Mouse (Mus musculus): ENCODE data around the gene Ubl5. TPM values are rescaled to one million over a fixed set of nuclear protein-coding genes. Genes with fewer than 3 reads are reported as not detected.

The Ubl5 gene
- polyA plus RNA-seq, 1 experiment from 2014 or later: 541 TPM

- WGBS: 83% methylated on average over 8 of the region's 8 CpGs
- 0 out of 2 replicates have a peak, but pooled peaks have one; percentile 4 for ATAC-seq
These were observed 20.2 kb downstream of the Ubl5 start for GRCm38 (mm10) chr9:20662874-20663273.

GRCm38 (mm10) chr9:20663956-20664355 is 21.3 kb downstream of the Ubl5 start:
- H3K36me3 ChIP-seq: peaks cover 64% of the 10 kb centered on the region

More at GRCm38 (mm10) chr9:20662874-20663273, 20.2 kb downstream of the Ubl5 start:
- Histone ChIP-seq H3K27ac (peak overlapping the region; percentile 85), H3K4me2 (replicated peaks) (no peak overlapping the region), H3K9me3 (no peaks in the 10 kb centered on the region), H3K36me3 (peaks cover 67% of the 10 kb centered on the region), H3K27me3 (no peaks in the 10 kb centered on the region), H3K9ac (replicated peaks) (peak overlapping the region; percentile 24; the same call in 1 of the 2 replicates), H3K4me1 (replicated peaks) (peaks cover 48% of the 10 kb centered on the region), H3K4me3 (replicated peaks) (no peak overlapping the region)

DNA sequence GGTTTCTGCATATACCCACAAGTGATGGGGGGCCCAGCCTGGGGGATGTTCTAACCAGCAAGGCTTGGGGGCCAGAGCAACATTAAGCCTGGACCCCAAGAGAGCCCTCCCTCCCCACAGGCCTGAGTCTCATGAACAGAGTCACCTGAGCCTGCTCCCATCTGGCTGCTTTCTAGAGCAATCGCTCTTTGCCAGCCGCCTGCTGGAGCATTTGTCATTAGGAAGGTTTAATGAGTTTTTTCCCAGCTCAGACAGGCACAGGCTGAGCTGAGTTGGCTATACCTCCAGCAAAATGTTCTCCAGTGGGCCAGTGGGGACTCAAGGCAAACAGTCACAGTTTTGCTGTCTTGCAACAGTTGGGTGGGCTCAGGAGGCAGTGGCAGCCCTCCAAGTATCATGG is 21.7 kb downstream of the Ubl5 start:
- peaks cover 47% of the 10 kb centered on the region for H3K4me1 ChIP-seq (replicated peaks)
- WGBS: 57% methylated on average over 2 of the region's 2 CpGs
- no peak overlapping the region for H3K4me3 ChIP-seq (replicated peaks)
- H3K9ac ChIP-seq (replicated peaks): peak overlapping the region; percentile 42
- peaks cover 63% of the 10 kb centered on the region for H3K36me3 ChIP-seq
- no peaks in the 10 kb centered on the region for H3K9me3 ChIP-seq
- peak overlapping the region; percentile 85 for H3K27ac ChIP-seq
- peak; percentile 32; the same call in 1 of the 2 replicates for ATAC-seq
- no peaks in the 10 kb centered on the region for H3K27me3 ChIP-seq
- no peak overlapping the region for H3K4me2 ChIP-seq (replicated peaks)

More at GRCm38 (mm10) chr9:20663956-20664355, 21.3 kb downstream of the Ubl5 start:
- Histone ChIP-seq H3K4me1 (replicated peaks) (peaks cover 47% of the 10 kb centered on the region), H3K4me2 (replicated peaks) (no peak overlapping the region), H3K27ac (peak overlapping the region; percentile 85), H3K9me3 (no peaks in the 10 kb centered on the region), H3K9ac (replicated peaks) (peak overlapping the region; percentile 42), H3K27me3 (no peaks in the 10 kb centered on the region), H3K4me3 (replicated peaks) (no peak overlapping the region)
- 61% methylated on average over 2 of the region's 2 CpGs for WGBS
- peak; percentile 68 for ATAC-seq

GRCm38 (mm10) chr9:20664982-20665637 is 22.4 kb downstream of the Ubl5 start:
- Histone ChIP-seq H3K27ac (peak overlapping the region; percentile 85), H3K27me3 (no peaks in the 10 kb centered on the region), H3K9ac (replicated peaks) (no peak overlapping the region), H3K4me3 (replicated peaks) (no peak overlapping the region), H3K4me1 (replicated peaks) (peaks cover 47% of the 10 kb centered on the region), H3K36me3 (peaks cover 55% of the 10 kb centered on the region), H3K4me2 (replicated peaks) (no peak overlapping the region), H3K9me3 (no peaks in the 10 kb centered on the region)
- ATAC-seq: no peak
- WGBS: 78% methylated on average over 5 of the region's 5 CpGs

DNA sequence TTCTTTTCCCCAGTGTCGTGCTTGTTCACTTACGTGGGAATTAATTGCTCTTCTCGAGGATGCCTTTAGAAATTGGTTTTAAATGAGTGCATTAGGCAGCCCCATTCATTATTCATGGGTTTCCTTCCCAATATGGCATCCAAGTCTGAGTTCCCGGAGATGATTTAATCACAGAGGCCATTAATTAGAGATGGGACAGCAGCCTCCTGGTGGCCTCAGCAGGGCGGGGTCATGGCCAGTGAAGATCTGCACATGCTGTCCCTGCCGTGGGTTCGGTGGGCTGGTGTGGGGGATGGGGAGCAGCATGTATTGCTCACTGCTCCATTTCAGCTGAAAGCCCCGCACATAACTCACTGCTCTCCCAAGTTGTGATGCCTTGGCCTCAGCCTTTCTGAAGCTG is 23.2 kb downstream of the Ubl5 start:
- peaks cover 49% of the 10 kb centered on the region for H3K36me3 ChIP-seq
- H3K4me1 ChIP-seq (replicated peaks): peaks cover 47% of the 10 kb centered on the region
- no peak overlapping the region for H3K4me3 ChIP-seq (replicated peaks)
- no peak; the same call in 1 of the 2 replicates for ATAC-seq
- no peak overlapping the region for H3K4me2 ChIP-seq (replicated peaks)
- no peak overlapping the region for H3K9ac ChIP-seq (replicated peaks)
- H3K27ac ChIP-seq: peak overlapping the region; percentile 85
- H3K9me3 ChIP-seq: no peaks in the 10 kb centered on the region
- H3K27me3 ChIP-seq: no peaks in the 10 kb centered on the region
- WGBS: 16% methylated on average over 8 of the region's 8 CpGs

GRCm38 (mm10) chr9:20666510-20667034 is 23.9 kb downstream of the Ubl5 start:
- Histone ChIP-seq H3K27me3 (no peaks in the 10 kb centered on the region), H3K4me2 (replicated peaks) (no peak overlapping the region), H3K27ac (peak overlapping the region; percentile 85), H3K9ac (replicated peaks) (no peak overlapping the region), H3K9me3 (no peaks in the 10 kb centered on the region), H3K36me3 (peaks cover 44% of the 10 kb centered on the region), H3K4me1 (replicated peaks) (peaks cover 47% of the 10 kb centered on the region), H3K4me3 (replicated peaks) (no peak overlapping the region)
- 16% methylated on average over 7 of the region's 7 CpGs for WGBS
- ATAC-seq: no peak

DNA sequence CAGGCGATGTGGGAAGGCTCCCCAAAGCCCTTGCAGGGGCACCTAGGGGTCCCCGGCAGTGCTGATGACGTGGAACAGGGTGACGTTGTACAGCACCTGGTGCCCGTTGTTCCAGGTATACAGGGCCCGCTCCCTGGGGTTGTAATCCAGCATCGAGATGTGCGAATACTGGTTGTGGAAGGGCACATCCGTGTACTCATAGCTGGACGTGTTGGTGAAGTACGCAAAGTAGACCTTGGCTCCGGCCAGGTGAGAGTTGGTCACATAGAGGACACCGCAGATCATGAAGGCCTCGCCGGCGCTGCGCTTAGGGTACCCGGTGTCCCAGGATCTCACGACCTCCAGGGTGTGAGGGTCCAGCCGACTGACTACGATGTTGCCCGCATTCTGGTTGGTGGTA is 25.4 kb downstream of the Ubl5 start:
- Histone ChIP-seq H3K27me3 (no peaks in the 10 kb centered on the region), H3K4me2 (replicated peaks) (no peak overlapping the region), H3K9ac (replicated peaks) (no peak overlapping the region), H3K27ac (no peak overlapping the region), H3K9me3 (no peaks in the 10 kb centered on the region), H3K4me1 (replicated peaks) (peaks cover 37% of the 10 kb centered on the region), H3K36me3 (peaks cover 36% of the 10 kb centered on the region), H3K4me3 (replicated peaks) (no peak overlapping the region)
- ATAC-seq: no peak
- WGBS: 97% methylated on average over 22 of the region's 22 CpGs

DNA sequence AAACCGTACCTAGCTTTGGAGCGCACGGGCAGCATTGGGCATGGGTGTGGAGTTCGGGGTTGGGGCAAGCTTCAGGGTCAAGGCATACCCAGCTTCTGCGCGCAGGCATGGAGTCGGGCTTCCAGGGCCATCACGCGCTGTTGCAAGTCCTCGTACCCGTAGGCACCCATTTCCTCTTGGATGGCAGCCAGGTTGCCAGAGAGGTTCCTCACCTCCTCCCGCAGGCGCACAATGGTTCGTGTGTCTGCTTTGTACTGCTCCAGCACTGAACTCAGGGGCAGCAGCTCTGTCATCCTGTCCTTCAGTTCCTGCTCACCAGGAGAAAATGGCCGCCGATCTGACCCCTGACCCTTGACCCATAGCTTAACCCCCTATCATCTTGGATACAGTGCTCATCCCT is 29.4 kb downstream of the Ubl5 start:
- 87% methylated on average over 16 of the region's 16 CpGs for WGBS
- H3K9ac ChIP-seq (replicated peaks): no peak overlapping the region
- H3K27ac ChIP-seq: no peak overlapping the region
- no peak for ATAC-seq
- no peaks in the 10 kb centered on the region for H3K4me1 ChIP-seq (replicated peaks)
- peaks cover 21% of the 10 kb centered on the region; the same call in 1 of the 2 replicates for H3K36me3 ChIP-seq
- H3K9me3 ChIP-seq: no peaks in the 10 kb centered on the region
- no peak overlapping the region for H3K4me3 ChIP-seq (replicated peaks)
- H3K27me3 ChIP-seq: no peaks in the 10 kb centered on the region
- no peak overlapping the region for H3K4me2 ChIP-seq (replicated peaks)

- Histone ChIP-seq H3K27ac (no peak overlapping the region), H3K27me3 (no peaks in the 10 kb centered on the region), H3K4me1 (replicated peaks) (peaks cover 33% of the 10 kb centered on the region), H3K4me3 (replicated peaks) (no peak overlapping the region), H3K36me3 (0 out of 2 replicates have a peak, but pooled peaks cover 3% of the 10 kb centered on the region), H3K9ac (replicated peaks) (no peak overlapping the region), H3K9me3 (no peaks in the 10 kb centered on the region), H3K4me2 (replicated peaks) (no peak overlapping the region)
- no peak for ATAC-seq
- WGBS: 92% methylated on average over 12 of the region's 12 CpGs
These were observed 35.2 kb downstream of the Ubl5 start for GRCm38 (mm10) chr9:20677892-20678291.

DNA sequence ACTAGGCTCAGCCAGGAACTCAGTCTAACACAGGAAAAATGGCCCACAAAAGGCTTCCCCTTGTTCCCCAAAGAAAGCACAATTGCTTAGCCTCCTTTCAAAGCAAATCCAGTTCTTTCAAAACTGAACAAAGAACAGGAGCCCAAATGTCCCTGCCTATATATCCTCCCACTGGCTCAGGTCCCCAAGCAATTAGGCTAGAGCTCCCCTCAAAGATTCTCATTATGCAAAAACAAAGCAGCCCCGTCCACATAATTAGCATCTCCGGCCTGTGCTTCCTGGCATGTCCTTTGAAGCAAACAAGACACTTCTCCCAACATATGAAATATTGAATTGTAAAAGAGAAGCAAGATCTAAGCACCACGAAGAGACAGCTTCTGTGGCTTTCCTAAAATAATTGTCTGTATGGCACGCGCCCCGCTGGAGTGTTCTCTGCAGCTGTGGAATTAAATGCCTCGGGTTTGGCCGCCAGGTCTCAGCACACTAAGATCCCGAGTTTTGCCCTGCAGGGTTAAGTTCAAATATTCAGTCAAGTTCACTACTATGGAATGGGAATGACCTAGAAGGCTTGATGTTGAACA is 37.8 kb downstream of the Ubl5 start:
- Histone ChIP-seq H3K4me1 (replicated peaks) (peaks cover 33% of the 10 kb centered on the region), H3K27ac (peak overlapping the region; percentile 48), H3K27me3 (no peaks in the 10 kb centered on the region), H3K4me2 (replicated peaks) (no peak overlapping the region), H3K36me3 (no peaks in the 10 kb centered on the region), H3K4me3 (replicated peaks) (no peak overlapping the region), H3K9ac (replicated peaks) (no peak overlapping the region), H3K9me3 (no peaks in the 10 kb centered on the region)
- 62% methylated on average over 9 of the region's 9 CpGs for WGBS
- no peak for ATAC-seq

- ATAC-seq: peak; percentile 80
- Histone ChIP-seq H3K27me3 (no peaks in the 10 kb centered on the region), H3K4me1 (replicated peaks) (peaks cover 36% of the 10 kb centered on the region), H3K4me3 (replicated peaks) (no peak overlapping the region), H3K27ac (peak overlapping the region; percentile 54), H3K9me3 (no peaks in the 10 kb centered on the region), H3K9ac (replicated peaks) (no peak overlapping the region), H3K36me3 (no peaks in the 10 kb centered on the region), H3K4me2 (replicated peaks) (no peak overlapping the region)
- WGBS: 40% methylated on average over 7 of the region's 7 CpGs
These were observed 39.1 kb downstream of the Ubl5 start for GRCm38 (mm10) chr9:20681546-20682388.

DNA sequence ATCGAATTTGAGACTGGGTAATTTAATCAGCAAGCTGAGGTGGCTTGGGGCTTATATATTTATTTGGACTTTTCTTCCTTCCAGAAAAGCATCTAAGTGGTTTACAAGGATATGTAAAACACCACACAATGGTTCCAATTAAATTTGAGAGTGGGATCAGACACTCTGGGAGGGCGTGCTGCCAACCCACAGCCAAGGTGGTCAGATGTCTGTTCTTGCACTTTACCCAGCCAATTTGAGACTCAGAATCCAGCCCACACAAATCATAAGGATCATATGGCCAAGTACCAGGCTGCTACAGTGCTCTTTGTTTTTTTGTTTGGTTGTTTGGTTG is 39.7 kb downstream of the Ubl5 start:
- H3K4me2 ChIP-seq (replicated peaks): no peak overlapping the region
- no peaks in the 10 kb centered on the region for H3K36me3 ChIP-seq
- 16% methylated on average over 2 of the region's 2 CpGs for WGBS
- peak; percentile 35 for ATAC-seq
- H3K27me3 ChIP-seq: no peaks in the 10 kb centered on the region
- peak overlapping the region; percentile 54 for H3K27ac ChIP-seq
- H3K9me3 ChIP-seq: no peaks in the 10 kb centered on the region
- H3K9ac ChIP-seq (replicated peaks): no peak overlapping the region
- no peak overlapping the region for H3K4me3 ChIP-seq (replicated peaks)
- H3K4me1 ChIP-seq (replicated peaks): peaks cover 36% of the 10 kb centered on the region
